Comparison of ENCODE assay signal across 7 mouse cellular contexts in genomic region chr19:25237492-25238040, GRCm38 (mm10). TPM values are rescaled to one million over a fixed set of nuclear protein-coding genes. Genes with fewer than 3 reads are reported as not detected.
DNase-seq lines count a peak whose midpoint lies in the region; ATAC-seq and TF ChIP-seq lines count a peak whose summit lies in the region.

No protein-coding gene starts in this region.

- H3K27ac ChIP-seq in limb, embryonic 13.5 days: no peak overlapping the region
- H3K27ac ChIP-seq in midbrain, postnatal 0 days (ENCODE audit: low read depth, low read length): no peak overlapping the region
- H3K27ac ChIP-seq in testis, adult 2 months (ENCODE audit: control insufficient read depth, insufficient read depth, low read depth, low read length): peak overlapping the region; percentile 21; the same call in 1 of the 2 replicates

- peaks cover 19% of the 10 kb centered on the region for H3K27me3 ChIP-seq in limb, embryonic 13.5 days
- H3K27me3 ChIP-seq in midbrain, postnatal 0 days (ENCODE audit: insufficient read depth, low read length): peaks cover 11% of the 10 kb centered on the region
- no peaks in the 10 kb centered on the region for H3K27me3 ChIP-seq in testis, adult 2 months (ENCODE audit: control insufficient read depth, insufficient read depth, low read length)

- peaks cover 3% of the 10 kb centered on the region; the same call in 1 of the 2 replicates for H3K9me3 ChIP-seq in limb, embryonic 13.5 days
- no peaks in the 10 kb centered on the region for H3K9me3 ChIP-seq in midbrain, postnatal 0 days (ENCODE audit: low read length)

- no peak for ATAC-seq in limb, embryonic 13.5 days (ENCODE audit: low FRiP score, low read depth)
- ATAC-seq in midbrain, postnatal 0 days (ENCODE audit: low FRiP score): 0 out of 2 replicates have a peak, but pooled peaks have one; percentile 28

- WGBS in limb, embryonic 13.5 days: under 1% methylated on average over 35 of the region's 35 CpGs
- WGBS in midbrain, postnatal 0 days: under 1% methylated on average over 35 of the region's 35 CpGs

- H3K36me3 ChIP-seq in limb, embryonic 13.5 days: no peaks in the 10 kb centered on the region
- no peaks in the 10 kb centered on the region for H3K36me3 ChIP-seq in midbrain, postnatal 0 days (ENCODE audit: insufficient read depth, low read length)
- no peaks in the 10 kb centered on the region for H3K36me3 ChIP-seq in testis, adult 2 months (ENCODE audit: control insufficient read depth, insufficient read depth, low read length)

- TF ChIP-seq CTCF in midbrain, postnatal 0 days (IDR thresholded peaks at IDR 0.05): peak; percentile 51
- TF ChIP-seq CTCF in testis, adult 2 months (IDR thresholded peaks at IDR 0.05; ENCODE audit: control insufficient read depth, insufficient read depth, insufficient replicate concordance, low read depth, low read length): peak; percentile 8; the same call in 1 of the 2 replicates

- peak overlapping the region; percentile 65 for H3K9ac ChIP-seq in limb, embryonic 13.5 days
- H3K9ac ChIP-seq in midbrain, postnatal 0 days (replicated peaks; ENCODE audit: low read length, poor library complexity, severe bottlenecking): peak overlapping the region; percentile 42

- H3K4me1 ChIP-seq in limb, embryonic 13.5 days: peaks cover 13% of the 10 kb centered on the region
- H3K4me1 ChIP-seq in midbrain, postnatal 0 days (ENCODE audit: insufficient read depth, low read length): no peaks in the 10 kb centered on the region; the same call in 1 of the 2 replicates
- peaks cover 16% of the 10 kb centered on the region for H3K4me1 ChIP-seq in testis, adult 2 months (ENCODE audit: control insufficient read depth, insufficient read depth, low read length)

- DNase-seq in adrenal gland, postnatal 25 days: peak; percentile 26
- DNase-seq in embryo, embryonic 10.5 days (ENCODE audit: low spot score): peak; percentile 80
- peak; percentile 37 to 65 for DNase-seq in heart, adult 18-20 months
- peak; percentile 82 for DNase-seq in kidney, adult 18-20 months
- peak; percentile 60 for DNase-seq in midbrain, postnatal 0 days (ENCODE audit: low spot score)

- H3K4me2 ChIP-seq in limb, embryonic 13.5 days (replicated peaks): peak overlapping the region; percentile 99
- H3K4me2 ChIP-seq in midbrain, postnatal 0 days (ENCODE audit: low read depth, low read length, poor library complexity, severe bottlenecking): peak overlapping the region; percentile 99

- peak overlapping the region; percentile 74 for H3K4me3 ChIP-seq in limb, embryonic 13.5 days
- peak overlapping the region; percentile 69 for H3K4me3 ChIP-seq in midbrain, postnatal 0 days (ENCODE audit: low read depth, low read length)
- H3K4me3 ChIP-seq in testis, adult 2 months (ENCODE audit: control insufficient read depth, low read depth, low read length): peak overlapping the region; percentile 88

- TF ChIP-seq POLR2A in testis, adult 2 months (IDR thresholded peaks at IDR 0.05; ENCODE audit: control insufficient read depth, low read depth, low read length): no peak

RNA-seq across cellular contexts. Expression of gene Kank1, which starts 0.8 kb away (rescaled TPM):
- 20.9 and 21.7 TPM in 2 replicates for total RNA-seq in adrenal gland, postnatal 25 days (2021)
- total RNA-seq in heart, adult 18-20 months (2021): 10 to 100 TPM; 37.2 to 38.1 TPM
- polyA plus RNA-seq in limb, embryonic 13.5 days (2015; fragmentation: Nextera tagmentation; extraction: Ambion mirVana): 51.6 and 59.1 TPM in 2 replicates
- total RNA-seq in midbrain, postnatal 0 days (2014; rRNA removed): 9.1 and 16.6 TPM in 2 replicates
- polyA plus RNA-seq in midbrain, postnatal 0 days (2015; fragmentation: Nextera tagmentation; extraction: Ambion mirVana): 5.9 and 6.0 TPM in 2 replicates
- 9.3 and 11.0 TPM in 2 replicates for polyA plus RNA-seq in testis, adult 2 months (2012; rRNA removed)

Comparison
In these comparisons a context has a peak if more than half of its experiments do, and no peak if none do; other contexts are left out.
1. DNase-seq: peak in every context shown above with its lines; median percentile 82 in kidney, adult 18-20 months; 80 in embryo, embryonic 10.5 days; 60 in midbrain, postnatal 0 days; 51 in heart, adult 18-20 months; 26 in adrenal gland, postnatal 25 days.